Comparison of ENCODE assay signal across 8 mouse cellular contexts in the genomic region with DNA sequence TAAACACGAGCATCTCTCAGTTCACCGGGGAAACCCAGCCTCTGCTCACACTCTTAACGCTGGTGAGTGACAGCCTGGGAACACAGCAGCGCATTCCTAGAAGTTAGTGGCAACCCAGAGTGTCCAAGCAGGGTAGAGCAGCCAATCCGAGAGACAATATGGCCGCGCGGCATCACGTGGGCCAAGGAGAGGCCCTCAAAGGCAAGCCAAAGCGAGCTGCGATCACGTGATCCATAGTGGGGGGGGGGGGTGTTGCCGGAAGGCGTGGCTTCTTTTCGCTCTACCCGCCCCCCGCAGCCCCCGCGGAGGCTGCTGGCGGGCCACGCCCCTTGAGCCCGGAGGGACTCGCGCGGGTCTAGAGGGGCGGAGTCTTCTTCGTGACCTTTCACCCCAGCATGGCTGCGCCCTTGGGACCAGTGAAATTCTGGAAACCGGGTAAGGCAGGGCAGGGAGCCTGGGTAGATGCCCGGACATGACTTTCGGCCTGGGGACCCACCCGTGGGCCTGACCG. TPM values are rescaled to one million over a fixed set of nuclear protein-coding genes. Genes with fewer than 3 reads are reported as not detected.
A peak's percentile ranks its signal among the peaks of the same experiment; 100 is the strongest.
DNase-seq lines count a peak whose midpoint lies in the region; ATAC-seq and TF ChIP-seq lines count a peak whose summit lies in the region.

Gene Dhx35, plus strand, starts transcription at position 314 of the 511 bp plus-strand sequence.

- H3K9me3 ChIP-seq in hindbrain, embryonic 13.5 days: no peaks in the 10 kb centered on the region

- H3K4me3 ChIP-seq in hindbrain, embryonic 13.5 days: peak within 1 kb of the TSS; percentile 78

- CTCF ChIA-PET in Patski (lab: Charles Lee): interaction anchor here (1.5 kb wide), 1 partner anchor 11 kb away, joined by 5 read pairs; no protein-coding TSS in a partner anchor

- peak within 1 kb of the TSS; percentile 87 for H3K27ac ChIP-seq in hindbrain, embryonic 13.5 days

- H3K27me3 ChIP-seq in Patski: no peaks in the 10 kb centered on the region
- no peaks in the 10 kb centered on the region for H3K27me3 ChIP-seq in hindbrain, embryonic 13.5 days

- WGBS in hindbrain, embryonic 13.5 days: under 1% methylated on average over 33 of the region's 33 CpGs

- H3K4me1 ChIP-seq in hindbrain, embryonic 13.5 days (replicated peaks): peaks cover 26% of the 10 kb centered on the region

- in situ Hi-C loops in Patski (cut with MboI; ENCODE audit: low pct_unique_long_range_greater_than_20kb): no loop called here

- H3K9ac ChIP-seq in hindbrain, embryonic 13.5 days: peak within 1 kb of the TSS; percentile 82

- DNase-seq in Patski (ENCODE audit: low read depth, low spot score): peak; percentile 81
- DNase-seq in cerebellum, postnatal 14 days: peak; percentile 90 to 92
- DNase-seq in frontal cortex, postnatal 14 days (ENCODE audit: low spot score in 2 of 2): peak; percentile 91 to 94
- DNase-seq in layer of hippocampus, postnatal 25 days (ENCODE audit: extremely low spot score in 1 of 2, low spot score in 1 of 2): peak; percentile 78 to 80
- peak; percentile 95 for DNase-seq in lung, postnatal 25 days (ENCODE audit: low spot score)
- peak; percentile 98 for DNase-seq in retina, embryonic 14.5 days (ENCODE audit: low spot score)
- peak; percentile 96 for DNase-seq in thymus, postnatal 4 days

- TF ChIP-seq CTCF in Patski (IDR thresholded peaks at IDR 0.05): no peak

- POLR2A ChIA-PET in Patski (lab: Charles Lee): no interaction called here

- ATAC-seq in Patski: peak; percentile 99
- ATAC-seq in hindbrain, embryonic 13.5 days (ENCODE audit: low FRiP score): peak; percentile 99

- H3K36me3 ChIP-seq in hindbrain, embryonic 13.5 days: no peaks in the 10 kb centered on the region

- peak within 1 kb of the TSS; percentile 73 for H3K4me2 ChIP-seq in hindbrain, embryonic 13.5 days

RNA-seq across cellular contexts. Expression of gene Dhx35, which starts in this region (rescaled TPM):
- 20.8 TPM for polyA plus RNA-seq in Patski (2021)
- polyA plus RNA-seq in hindbrain, embryonic 13.5 days (2015; fragmentation: Nextera tagmentation; extraction: Ambion mirVana): 13.3 and 15.4 TPM in 2 replicates
- 10 to 100 TPM; 16.1 to 22.0 TPM for total RNA-seq in layer of hippocampus, postnatal 25 days (2021)

Comparison
In these comparisons a context has a peak if more than half of its experiments do, and no peak if none do; other contexts are left out.
1. Peak in every context shown above with its lines: DNase-seq, ATAC-seq, H3K4me3 ChIP-seq and H3K27ac ChIP-seq.